Mouse (Mus musculus): ENCODE results near the gene Galc. TPM values are rescaled to one million over a fixed set of nuclear protein-coding genes. Genes with fewer than 3 reads are reported as not detected.

Galc gene
- total RNA-seq (2017): 14.4 and 19.9 TPM in 2 replicates

- no peak; the same call in 1 of the 2 replicates for ATAC-seq (ENCODE audit: extremely low read depth, insufficient number of reproducible peaks, low FRiP score, poor library complexity, severe bottlenecking)
Measured at GRCm38 (mm10) chr12:98258845-98259517, at the start of gene Galc. Galc (minus strand) TSS chr12:98259459.

DNA sequence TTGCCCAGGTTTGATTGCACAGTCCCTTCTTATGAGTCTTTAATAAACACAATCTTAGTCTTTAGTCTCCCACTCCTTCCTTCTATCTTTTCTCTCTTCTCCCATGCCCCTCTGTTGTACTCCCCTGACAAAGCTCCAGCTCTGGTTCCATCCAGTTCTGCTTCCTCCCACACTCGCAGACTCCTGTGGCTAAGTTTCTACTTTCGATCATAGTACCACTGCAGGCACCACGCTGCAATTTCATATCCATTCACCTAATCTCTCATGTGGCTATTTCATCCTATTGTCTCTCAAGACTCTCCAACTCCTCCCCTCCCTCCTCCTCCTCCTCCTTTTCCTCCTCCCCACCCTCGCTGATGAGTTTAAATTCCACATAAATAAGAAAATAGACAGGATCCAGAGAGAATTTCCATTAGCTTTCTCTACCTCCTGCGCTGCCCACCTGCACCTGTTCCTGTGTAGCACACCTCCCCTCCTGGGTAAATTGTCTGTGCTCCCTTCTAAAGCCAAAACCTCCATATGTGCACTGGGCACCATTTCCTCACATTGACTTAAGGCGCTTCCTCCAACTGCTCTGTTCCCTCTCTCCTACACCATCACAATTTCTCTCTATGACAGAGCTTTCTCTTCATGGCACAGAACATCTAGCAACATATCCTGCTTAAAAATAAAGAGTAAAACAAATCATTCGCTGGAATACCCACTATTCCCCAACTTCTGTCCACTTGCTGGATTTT lies 48.1 kb upstream of the Galc start:
- no peak for ATAC-seq (ENCODE audit: extremely low read depth, insufficient number of reproducible peaks, low FRiP score, poor library complexity, severe bottlenecking)

DNA sequence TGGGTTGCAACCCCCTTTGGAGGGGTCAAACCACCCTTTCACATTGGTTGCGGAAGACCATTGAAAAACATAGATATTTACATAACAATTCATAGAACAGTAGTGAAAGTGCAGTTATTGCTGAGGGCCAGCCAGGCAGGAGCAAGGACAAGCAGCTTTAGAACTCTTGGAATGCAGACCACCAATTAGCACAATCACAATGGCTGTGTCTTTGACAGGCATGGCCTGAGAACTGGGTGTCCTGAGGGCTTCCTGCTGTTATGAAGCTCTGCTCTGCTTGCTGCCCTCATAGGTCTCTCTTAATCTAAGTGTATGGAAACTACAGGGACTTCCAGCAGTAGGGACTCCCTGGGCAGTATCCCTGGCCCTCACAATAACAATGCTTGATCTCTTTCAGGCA lies 43.8 kb upstream of the Galc start:
- ATAC-seq (ENCODE audit: extremely low read depth, insufficient number of reproducible peaks, low FRiP score, poor library complexity, severe bottlenecking): no peak

- no peak for ATAC-seq (ENCODE audit: extremely low read depth, insufficient number of reproducible peaks, low FRiP score, poor library complexity, severe bottlenecking)
Measured at GRCm38 (mm10) chr12:98301980-98302379, 42.7 kb upstream of the Galc start.

GRCm38 (mm10) chr12:98294241-98294640 lies 35.0 kb upstream of the Galc start:
- no peak for ATAC-seq (ENCODE audit: extremely low read depth, insufficient number of reproducible peaks, low FRiP score, poor library complexity, severe bottlenecking)

DNA sequence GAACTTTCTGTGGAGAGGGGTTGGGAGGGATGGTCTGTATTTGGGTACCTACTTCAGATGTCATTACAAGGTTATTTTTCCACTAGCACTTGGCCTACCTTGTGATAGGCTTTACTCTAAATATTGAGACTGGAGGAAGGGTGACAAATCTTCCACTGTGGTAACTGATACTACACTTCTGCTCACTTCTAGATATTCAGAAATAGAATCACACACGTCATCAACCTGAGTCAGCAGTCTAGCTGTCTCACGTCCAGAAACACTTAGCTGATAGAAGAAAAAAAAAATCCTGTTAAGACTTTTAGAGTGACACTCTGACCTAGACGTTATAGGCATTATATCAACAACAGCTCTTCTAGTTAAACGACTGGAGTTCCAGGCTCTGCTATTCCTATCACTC lies 33.0 kb upstream of the Galc start:
- ATAC-seq (ENCODE audit: extremely low read depth, insufficient number of reproducible peaks, low FRiP score, poor library complexity, severe bottlenecking): no peak

GRCm38 (mm10) chr12:98290475-98290874 lies 31.2 kb upstream of the Galc start:
- no peak for ATAC-seq (ENCODE audit: extremely low read depth, insufficient number of reproducible peaks, low FRiP score, poor library complexity, severe bottlenecking)

DNA sequence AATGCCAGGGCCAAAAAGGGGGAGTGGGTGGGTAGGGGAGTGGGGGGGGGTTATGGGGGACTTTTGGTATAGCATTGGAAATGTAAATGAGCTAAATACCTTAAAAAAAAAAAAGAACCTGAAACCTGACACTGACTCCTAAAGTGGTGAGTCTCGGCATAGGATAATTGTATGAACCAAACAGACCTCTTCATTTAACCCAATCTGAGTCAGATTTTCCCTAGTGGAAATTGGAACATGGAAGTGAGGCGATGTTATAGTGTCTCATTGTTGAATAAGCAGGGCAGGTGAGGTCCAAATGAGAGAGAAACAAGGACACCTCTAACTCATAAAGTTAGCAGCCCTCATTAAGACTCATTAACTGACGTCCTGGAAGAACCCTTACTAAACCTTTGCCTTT lies 25.2 kb upstream of the Galc start:
- no peak for ATAC-seq (ENCODE audit: extremely low read depth, insufficient number of reproducible peaks, low FRiP score, poor library complexity, severe bottlenecking)

- peak; percentile 55 for ATAC-seq (ENCODE audit: extremely low read depth, insufficient number of reproducible peaks, low FRiP score, poor library complexity, severe bottlenecking)
Measured at GRCm38 (mm10) chr12:98283487-98283860, 24.2 kb upstream of the Galc start.

DNA sequence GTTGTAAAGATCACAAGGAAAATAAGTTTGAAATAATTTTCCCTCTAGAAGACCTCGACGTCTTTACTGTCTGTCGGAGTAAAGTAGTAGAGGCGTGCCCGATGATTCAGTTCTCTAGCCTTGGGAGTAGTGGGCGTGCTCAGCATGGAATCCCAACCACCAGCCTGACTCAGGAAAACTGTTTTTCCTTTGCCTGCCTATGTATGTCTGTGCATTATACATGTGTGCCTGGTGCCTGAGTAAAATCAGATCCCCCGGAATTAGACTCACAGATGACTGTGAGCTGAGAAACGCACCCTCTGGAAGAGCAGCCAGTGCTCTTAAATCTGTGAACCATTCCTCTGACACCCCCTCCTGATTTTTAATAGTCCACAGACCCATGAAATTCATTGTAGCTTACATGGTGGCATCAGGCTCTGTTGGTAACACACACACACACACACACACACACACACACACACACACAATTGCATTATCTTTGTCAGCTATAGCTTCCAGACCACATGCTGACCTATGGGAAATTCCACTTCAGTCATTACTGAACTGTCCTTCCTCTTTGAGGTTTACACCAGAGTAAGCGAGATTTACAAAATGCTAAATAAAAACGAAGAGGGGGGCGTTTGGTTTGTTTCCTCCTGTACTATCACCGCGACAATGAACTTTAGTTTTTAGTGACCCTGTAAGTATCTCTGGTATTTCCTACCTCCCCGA lies 23.7 kb upstream of the Galc start:
- peak; percentile 61; the same call in 1 of the 2 replicates for ATAC-seq (ENCODE audit: extremely low read depth, insufficient number of reproducible peaks, low FRiP score, poor library complexity, severe bottlenecking)

DNA sequence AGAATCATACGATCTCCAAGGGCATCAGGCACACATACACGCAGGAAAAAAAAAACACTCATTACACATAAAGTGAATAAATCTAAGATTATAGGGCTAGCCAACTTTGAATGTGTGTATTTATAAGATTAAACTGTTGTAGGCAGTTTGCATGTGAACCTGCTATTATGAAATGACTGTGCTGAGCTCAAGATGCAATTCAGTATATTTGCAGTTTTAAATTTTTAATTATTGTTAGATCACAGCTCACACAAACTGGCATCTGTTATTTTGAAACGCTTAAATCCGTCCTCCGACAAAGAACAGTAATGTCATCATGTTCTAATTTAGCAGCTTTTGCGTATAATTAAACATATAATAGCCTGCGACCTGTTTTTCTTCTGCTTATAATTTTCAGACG lies 21.7 kb upstream of the Galc start:
- no peak for ATAC-seq (ENCODE audit: extremely low read depth, insufficient number of reproducible peaks, low FRiP score, poor library complexity, severe bottlenecking)

- peak; percentile 86 for ATAC-seq (ENCODE audit: extremely low read depth, insufficient number of reproducible peaks, low FRiP score, poor library complexity, severe bottlenecking)
Measured at GRCm38 (mm10) chr12:98280530-98280929, 21.3 kb upstream of the Galc start.

DNA sequence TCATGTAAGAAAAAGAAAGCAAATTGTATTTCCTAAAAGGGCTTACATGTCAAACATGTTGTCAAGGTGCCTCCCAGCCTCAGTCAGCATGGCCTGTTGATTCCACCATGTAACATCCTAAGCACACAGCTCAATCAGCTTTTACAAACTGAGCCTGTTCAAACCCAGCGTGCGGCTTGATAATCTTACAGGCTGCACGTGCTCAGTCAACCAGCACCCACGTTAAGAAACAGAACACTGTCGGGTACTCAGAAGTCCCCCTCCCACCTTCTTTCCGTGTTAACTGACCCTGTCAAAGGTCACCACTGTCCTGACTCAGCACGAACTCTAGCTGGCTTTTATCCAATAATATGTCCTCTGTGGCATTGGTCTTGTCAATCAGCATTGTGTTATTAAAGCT lies 13.2 kb upstream of the Galc start:
- ATAC-seq (ENCODE audit: extremely low read depth, insufficient number of reproducible peaks, low FRiP score, poor library complexity, severe bottlenecking): no peak

GRCm38 (mm10) chr12:98270810-98271566 lies 11.7 kb upstream of the Galc start:
- ATAC-seq (ENCODE audit: extremely low read depth, insufficient number of reproducible peaks, low FRiP score, poor library complexity, severe bottlenecking): no peak

GRCm38 (mm10) chr12:98269791-98270745 lies 10.8 kb upstream of the Galc start:
- ATAC-seq (ENCODE audit: extremely low read depth, insufficient number of reproducible peaks, low FRiP score, poor library complexity, severe bottlenecking): peak; percentile 56

- ATAC-seq (ENCODE audit: extremely low read depth, insufficient number of reproducible peaks, low FRiP score, poor library complexity, severe bottlenecking): peak; percentile 53
Measured at GRCm38 (mm10) chr12:98268441-98269369, 9.4 kb upstream of the Galc start, which contains the start of gene Gpr65. Gpr65 (plus strand) TSS chr12:98268635.

- ATAC-seq (ENCODE audit: extremely low read depth, insufficient number of reproducible peaks, low FRiP score, poor library complexity, severe bottlenecking): no peak
Measured at GRCm38 (mm10) chr12:98265697-98266096, 6.4 kb upstream of the Galc start.

Measured in neutrophil, adult 5-6 weeks (primary cell).